Mouse (Mus musculus): ENCODE measurements around the gene Col23a1. TPM values are rescaled to one million over a fixed set of nuclear protein-coding genes. Genes with fewer than 3 reads are reported as not detected.

Col23a1 gene
- polyA plus RNA-seq, 1 experiment, result 4.4 TPM

DNA sequence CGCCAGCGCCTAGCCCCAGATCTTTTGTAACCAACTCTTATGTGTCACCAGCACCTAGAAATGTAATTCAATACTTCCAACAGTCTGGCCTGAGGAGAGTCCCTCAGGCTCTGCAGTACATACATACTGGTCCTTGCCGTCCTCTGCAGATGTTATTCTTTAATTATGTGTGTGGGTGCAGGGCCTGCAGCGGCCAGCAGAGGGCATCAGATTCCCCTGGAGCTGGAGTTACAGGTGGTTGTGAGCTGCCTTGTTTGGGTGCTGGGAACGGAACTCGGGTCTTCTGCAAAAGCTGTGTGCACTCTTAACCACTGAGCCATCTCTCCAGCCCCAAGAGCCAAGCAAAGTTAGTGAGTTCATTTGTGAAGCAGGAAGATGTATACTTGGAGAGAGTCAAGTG, 276.2 kb downstream of the Col23a1 start:
- no peak for TF ChIP-seq POLR2A (IDR thresholded peaks at IDR 0.05; ENCODE audit: low read depth, low read length)
- 0 out of 2 replicates have a peak, but pooled peaks have one; percentile 21 for TF ChIP-seq CTCF (IDR thresholded peaks at IDR 0.05; ENCODE audit: extremely low read depth, insufficient read length, insufficient replicate concordance, low read depth, low read length)

DNA sequence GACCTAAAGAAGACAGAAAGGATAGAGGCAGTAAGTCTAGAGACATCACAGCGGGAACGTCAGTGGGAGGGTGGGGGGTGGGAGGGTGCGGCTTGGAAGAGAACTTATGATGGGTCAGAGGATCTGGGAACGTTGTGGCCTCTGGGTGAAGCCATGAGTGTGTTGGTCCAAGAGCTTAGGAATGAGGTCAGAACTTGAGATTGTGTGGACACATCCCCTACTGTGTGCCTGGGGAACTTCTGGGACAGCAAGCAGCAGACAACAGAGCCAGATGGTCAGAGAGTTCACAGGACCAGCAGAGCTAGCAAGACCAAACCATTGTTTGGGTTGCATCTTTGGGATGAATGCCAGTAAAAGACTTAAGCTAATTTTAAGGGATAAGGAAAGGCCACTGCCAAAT, 279.1 kb downstream of the Col23a1 start:
- WGBS, result 73% methylated on average over 4 of the region's 4 CpGs

More for the DNA sequence above, 276.2 kb downstream of the Col23a1 start:
- no peaks in the 10 kb centered on the region for H3K36me3 ChIP-seq (ENCODE audit: control insufficient read depth, insufficient read depth, low read length)
- H3K4me1 ChIP-seq (ENCODE audit: control insufficient read depth, insufficient read depth, insufficient read length, low read length), result no peaks in the 10 kb centered on the region
- WGBS, result 92% methylated on average over 6 of the region's 6 CpGs
- no peak overlapping the region for H3K4me3 ChIP-seq (ENCODE audit: low read depth, low read length)
- H3K27ac ChIP-seq (ENCODE audit: insufficient read depth, low read depth, low read length), result no peak overlapping the region
- H3K27me3 ChIP-seq (ENCODE audit: control insufficient read depth, insufficient read depth, low read length), result no peaks in the 10 kb centered on the region

DNA sequence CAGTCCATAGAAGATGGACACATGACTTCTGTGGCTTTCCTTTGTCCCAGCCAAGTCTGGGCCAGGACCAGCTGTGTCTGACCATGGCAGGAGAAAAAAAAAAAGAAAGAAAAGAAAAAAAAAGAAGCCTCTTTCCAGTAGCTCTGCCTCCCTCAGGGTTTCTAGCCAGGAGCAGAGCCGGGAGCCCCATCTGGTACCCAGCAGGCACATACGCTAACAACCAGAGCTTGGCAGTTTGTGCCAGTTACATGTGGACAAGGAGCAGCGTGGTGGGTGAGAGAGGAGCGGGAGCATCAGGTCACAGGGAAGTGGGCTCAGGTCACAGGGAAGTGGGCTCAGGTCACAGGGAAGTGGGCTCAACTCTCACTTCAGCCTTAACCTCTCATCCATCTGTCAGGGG, 286.7 kb downstream of the Col23a1 start:
- no peaks in the 10 kb centered on the region for H3K27me3 ChIP-seq (ENCODE audit: control insufficient read depth, insufficient read depth, low read length)
- no peak overlapping the region for H3K27ac ChIP-seq (ENCODE audit: insufficient read depth, low read depth, low read length)
- TF ChIP-seq CTCF (IDR thresholded peaks at IDR 0.05; ENCODE audit: extremely low read depth, insufficient read length, insufficient replicate concordance, low read depth, low read length) (no peak), POLR2A (IDR thresholded peaks at IDR 0.05; ENCODE audit: low read depth, low read length) (no peak)
- H3K4me3 ChIP-seq (ENCODE audit: low read depth, low read length), result no peak overlapping the region
- WGBS, result 86% methylated on average over 4 of the region's 4 CpGs
- H3K4me1 ChIP-seq (ENCODE audit: control insufficient read depth, insufficient read depth, insufficient read length, low read length), result no peaks in the 10 kb centered on the region
- no peaks in the 10 kb centered on the region for H3K36me3 ChIP-seq (ENCODE audit: control insufficient read depth, insufficient read depth, low read length)

More for the DNA sequence above, 279.1 kb downstream of the Col23a1 start:
- H3K27me3 ChIP-seq (ENCODE audit: control insufficient read depth, insufficient read depth, low read length), result no peaks in the 10 kb centered on the region
- no peak overlapping the region for H3K4me3 ChIP-seq (ENCODE audit: low read depth, low read length)
- H3K36me3 ChIP-seq (ENCODE audit: control insufficient read depth, insufficient read depth, low read length), result no peaks in the 10 kb centered on the region
- TF ChIP-seq POLR2A (IDR thresholded peaks at IDR 0.05; ENCODE audit: low read depth, low read length), result no peak
- TF ChIP-seq CTCF (IDR thresholded peaks at IDR 0.05; ENCODE audit: extremely low read depth, insufficient read length, insufficient replicate concordance, low read depth, low read length), result no peak
- H3K4me1 ChIP-seq (ENCODE audit: control insufficient read depth, insufficient read depth, insufficient read length, low read length), result no peaks in the 10 kb centered on the region
- no peak overlapping the region for H3K27ac ChIP-seq (ENCODE audit: insufficient read depth, low read depth, low read length)

DNA sequence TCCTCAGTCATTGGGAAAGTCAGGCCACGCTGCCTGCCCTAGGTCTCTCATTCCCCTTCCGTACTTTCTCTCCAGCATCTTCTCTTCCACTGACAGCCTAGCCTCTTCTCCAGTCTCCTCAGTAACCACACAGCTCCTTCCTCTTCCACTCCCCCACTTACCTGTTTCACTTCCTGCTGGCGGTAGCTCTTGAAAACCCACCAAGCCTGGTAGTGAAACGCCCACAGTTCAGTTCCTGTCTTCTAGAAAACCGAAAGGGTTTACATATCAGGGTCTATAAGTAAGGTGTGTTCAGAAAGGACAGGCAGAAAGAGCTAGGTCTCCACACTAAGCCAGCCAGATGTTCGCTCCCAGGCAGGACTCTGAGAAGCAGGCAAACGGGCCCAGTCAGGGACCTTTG, 287.9 kb downstream of the Col23a1 start:
- no peaks in the 10 kb centered on the region for H3K4me1 ChIP-seq (ENCODE audit: control insufficient read depth, insufficient read depth, insufficient read length, low read length)
- no peaks in the 10 kb centered on the region for H3K27me3 ChIP-seq (ENCODE audit: control insufficient read depth, insufficient read depth, low read length)
- no peak for TF ChIP-seq CTCF (IDR thresholded peaks at IDR 0.05; ENCODE audit: extremely low read depth, insufficient read length, insufficient replicate concordance, low read depth, low read length)
- TF ChIP-seq POLR2A (IDR thresholded peaks at IDR 0.05; ENCODE audit: low read depth, low read length), result no peak
- H3K27ac ChIP-seq (ENCODE audit: insufficient read depth, low read depth, low read length), result no peak overlapping the region
- no peak overlapping the region for H3K4me3 ChIP-seq (ENCODE audit: low read depth, low read length)
- WGBS, result 68% methylated on average over 7 of the region's 7 CpGs
- no peaks in the 10 kb centered on the region for H3K36me3 ChIP-seq (ENCODE audit: control insufficient read depth, insufficient read depth, low read length)

DNA sequence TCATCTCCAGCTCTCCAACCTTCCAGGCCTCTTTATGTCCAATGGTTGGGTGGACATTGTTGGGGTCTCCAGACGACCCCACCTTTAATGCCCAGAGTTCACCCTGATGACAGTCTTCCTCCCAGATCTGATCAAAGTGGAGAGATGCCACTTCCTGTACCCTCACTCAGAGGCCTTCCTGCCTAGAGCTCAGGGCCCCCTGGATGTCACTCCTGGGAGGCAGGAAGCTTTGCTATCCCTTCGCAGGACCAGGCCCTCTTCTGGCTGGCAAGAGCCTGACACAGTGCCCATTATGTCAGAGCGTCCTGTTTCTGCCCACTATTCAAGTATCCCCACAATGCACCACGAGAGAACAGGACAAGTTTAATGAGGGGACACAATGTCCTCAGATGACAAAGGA, 289.3 kb downstream of the Col23a1 start:
- Histone ChIP-seq H3K36me3 (ENCODE audit: control insufficient read depth, insufficient read depth, low read length) (no peaks in the 10 kb centered on the region), H3K4me1 (ENCODE audit: control insufficient read depth, insufficient read depth, insufficient read length, low read length) (peaks cover 9% of the 10 kb centered on the region), H3K4me3 (ENCODE audit: low read depth, low read length) (no peak overlapping the region), H3K27ac (ENCODE audit: insufficient read depth, low read depth, low read length) (no peak overlapping the region), H3K27me3 (ENCODE audit: control insufficient read depth, insufficient read depth, low read length) (no peaks in the 10 kb centered on the region)
- TF ChIP-seq POLR2A (IDR thresholded peaks at IDR 0.05; ENCODE audit: low read depth, low read length) (no peak), CTCF (IDR thresholded peaks at IDR 0.05; ENCODE audit: extremely low read depth, insufficient read length, insufficient replicate concordance, low read depth, low read length) (no peak)
- WGBS, result 69% methylated on average over 4 of the region's 4 CpGs

DNA sequence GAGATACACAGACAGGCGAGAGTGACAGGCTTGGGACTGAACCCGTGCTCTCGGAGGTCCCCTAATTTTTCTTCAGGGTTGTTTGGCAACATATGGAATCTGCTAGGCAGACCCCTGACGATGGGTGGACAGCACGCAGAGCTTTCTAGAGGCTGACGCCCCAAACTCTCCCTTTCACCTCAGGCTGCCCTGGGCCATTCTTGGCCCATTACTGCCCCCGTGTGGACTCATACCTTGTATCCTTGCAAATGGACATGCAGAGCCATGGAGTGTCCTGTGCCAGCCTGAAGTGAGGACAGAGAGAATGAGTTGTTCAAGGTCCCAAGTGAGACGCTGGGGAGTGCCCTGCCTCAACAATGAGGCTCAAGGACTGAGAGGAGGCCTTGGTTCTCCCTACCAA, 293.0 kb downstream of the Col23a1 start:
- no peak for TF ChIP-seq POLR2A (IDR thresholded peaks at IDR 0.05; ENCODE audit: low read depth, low read length)
- TF ChIP-seq CTCF (IDR thresholded peaks at IDR 0.05; ENCODE audit: extremely low read depth, insufficient read length, insufficient replicate concordance, low read depth, low read length), result peak; percentile 80; the same call in 1 of the 2 replicates
- H3K27me3 ChIP-seq (ENCODE audit: control insufficient read depth, insufficient read depth, low read length), result no peaks in the 10 kb centered on the region
- no peak overlapping the region for H3K27ac ChIP-seq (ENCODE audit: insufficient read depth, low read depth, low read length)
- H3K4me3 ChIP-seq (ENCODE audit: low read depth, low read length), result no peak overlapping the region
- peaks cover 16% of the 10 kb centered on the region for H3K4me1 ChIP-seq (ENCODE audit: control insufficient read depth, insufficient read depth, insufficient read length, low read length)
- H3K36me3 ChIP-seq (ENCODE audit: control insufficient read depth, insufficient read depth, low read length), result peaks cover 6% of the 10 kb centered on the region
- 45% methylated on average over 8 of the region's 8 CpGs for WGBS

DNA sequence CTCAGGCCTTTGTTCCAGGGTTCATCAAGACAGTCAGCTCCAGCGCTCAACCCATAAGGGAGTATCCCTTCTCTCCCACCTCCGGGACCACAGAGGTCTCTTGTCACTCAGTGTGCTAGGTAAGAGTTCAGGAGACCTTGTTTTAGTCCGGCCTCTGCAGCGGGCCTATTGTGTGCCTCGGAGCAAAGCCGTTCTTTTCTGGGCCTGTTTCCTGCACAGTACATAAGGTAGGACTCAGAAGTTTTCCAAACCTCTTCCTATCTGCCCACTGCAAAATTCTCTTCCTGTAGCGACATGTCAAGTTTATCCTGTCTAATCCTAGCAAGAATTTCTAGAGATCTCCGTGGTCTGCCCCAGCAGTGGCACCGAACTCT, 294.3 kb downstream of the Col23a1 start:
- TF ChIP-seq CTCF (IDR thresholded peaks at IDR 0.05; ENCODE audit: extremely low read depth, insufficient read length, insufficient replicate concordance, low read depth, low read length) (no peak), POLR2A (IDR thresholded peaks at IDR 0.05; ENCODE audit: low read depth, low read length) (no peak)
- Histone ChIP-seq H3K27ac (ENCODE audit: insufficient read depth, low read depth, low read length) (peak overlapping the region; percentile 91), H3K4me3 (ENCODE audit: low read depth, low read length) (peak overlapping the region; percentile 73), H3K4me1 (ENCODE audit: control insufficient read depth, insufficient read depth, insufficient read length, low read length) (peaks cover 16% of the 10 kb centered on the region), H3K36me3 (ENCODE audit: control insufficient read depth, insufficient read depth, low read length) (peaks cover 13% of the 10 kb centered on the region), H3K27me3 (ENCODE audit: control insufficient read depth, insufficient read depth, low read length) (no peaks in the 10 kb centered on the region)
- WGBS, result 11% methylated on average over 9 of the region's 9 CpGs
